Mouse (Mus musculus): ENCODE results near the gene Specc1l. TPM values are rescaled to one million over a fixed set of nuclear protein-coding genes. Genes with fewer than 3 reads are reported as not detected.
"Not testable (repeated sequence)": the region's sequence is repeated elsewhere in the genome, so short reads cannot be mapped to it uniquely, and the experiment has no call there.

Gene Specc1l
- polyA plus RNA-seq, 1 experiment, result 15.6 TPM

- no peaks in the 10 kb centered on the region for H3K36me3 ChIP-seq (ENCODE audit: control insufficient read depth, insufficient read depth, low read length)
- DNase-seq, result no peak
- H3K4me3 ChIP-seq (ENCODE audit: insufficient read depth, low read depth, low read length), result no peak overlapping the region
- TF ChIP-seq POLR2A (IDR thresholded peaks at IDR 0.05; ENCODE audit: low read depth, low read length) (no peak), CTCF (conservative IDR thresholded peaks at IDR 0.05; ENCODE audit: insufficient read depth, insufficient read length, low read depth, low read length) (no peak)
- peaks cover 24% of the 10 kb centered on the region for H3K4me1 ChIP-seq (ENCODE audit: control insufficient read depth, insufficient read depth, low read length)
- H3K27ac ChIP-seq (ENCODE audit: insufficient read depth, low read depth, low read length), result no peak overlapping the region
- WGBS, result 90% methylated on average over 5 of the region's 5 CpGs
- no peaks in the 10 kb centered on the region for H3K27me3 ChIP-seq (replicated peaks; ENCODE audit: control insufficient read depth, insufficient read depth, low read length)
Observed at GRCm38 (mm10) chr10:75290650-75291049, 78.8 kb downstream of the Specc1l start.

GRCm38 (mm10) chr10:75291338-75291737 is 79.5 kb downstream of the Specc1l start:
- no peak for DNase-seq
- TF ChIP-seq CTCF (conservative IDR thresholded peaks at IDR 0.05; ENCODE audit: insufficient read depth, insufficient read length, low read depth, low read length), result no peak
- no peak for TF ChIP-seq POLR2A (IDR thresholded peaks at IDR 0.05; ENCODE audit: low read depth, low read length)
- peaks cover 24% of the 10 kb centered on the region for H3K4me1 ChIP-seq (ENCODE audit: control insufficient read depth, insufficient read depth, low read length)
- H3K36me3 ChIP-seq (ENCODE audit: control insufficient read depth, insufficient read depth, low read length), result no peaks in the 10 kb centered on the region
- H3K27ac ChIP-seq (ENCODE audit: insufficient read depth, low read depth, low read length), result no peak overlapping the region
- no peak overlapping the region for H3K4me3 ChIP-seq (ENCODE audit: insufficient read depth, low read depth, low read length)
- no peaks in the 10 kb centered on the region for H3K27me3 ChIP-seq (replicated peaks; ENCODE audit: control insufficient read depth, insufficient read depth, low read length)
- 92% methylated on average over 1 of the region's 1 CpGs for WGBS

GRCm38 (mm10) chr10:75292206-75292605 is 80.3 kb downstream of the Specc1l start:
- not testable (repeated sequence) for H3K27me3 ChIP-seq (replicated peaks; ENCODE audit: control insufficient read depth, insufficient read depth, low read length); H3K27ac ChIP-seq (ENCODE audit: insufficient read depth, low read depth, low read length)

GRCm38 (mm10) chr10:75293288-75293687 is 81.4 kb downstream of the Specc1l start:
- 84% methylated on average over 3 of the region's 3 CpGs for WGBS
- Histone ChIP-seq H3K4me3 (ENCODE audit: insufficient read depth, low read depth, low read length) (no peak overlapping the region), H3K4me1 (ENCODE audit: control insufficient read depth, insufficient read depth, low read length) (peaks cover 21% of the 10 kb centered on the region), H3K27me3 (replicated peaks; ENCODE audit: control insufficient read depth, insufficient read depth, low read length) (no peaks in the 10 kb centered on the region), H3K36me3 (ENCODE audit: control insufficient read depth, insufficient read depth, low read length) (no peaks in the 10 kb centered on the region; the same call in 1 of the 2 replicates), H3K27ac (ENCODE audit: insufficient read depth, low read depth, low read length) (no peak overlapping the region)
- DNase-seq, result no peak
- TF ChIP-seq CTCF (conservative IDR thresholded peaks at IDR 0.05; ENCODE audit: insufficient read depth, insufficient read length, low read depth, low read length) (no peak), POLR2A (IDR thresholded peaks at IDR 0.05; ENCODE audit: low read depth, low read length) (no peak)

More at GRCm38 (mm10) chr10:75292206-75292605, 80.3 kb downstream of the Specc1l start:
- WGBS, result 94% methylated on average over 8 of the region's 8 CpGs
- H3K4me1 ChIP-seq (ENCODE audit: control insufficient read depth, insufficient read depth, low read length), result peaks cover 24% of the 10 kb centered on the region
- DNase-seq; H3K36me3 ChIP-seq (ENCODE audit: control insufficient read depth, insufficient read depth, low read length); H3K4me3 ChIP-seq (ENCODE audit: insufficient read depth, low read depth, low read length): not testable (repeated sequence)

GRCm38 (mm10) chr10:75294362-75294761 is 82.5 kb downstream of the Specc1l start:
- Histone ChIP-seq H3K27ac (ENCODE audit: insufficient read depth, low read depth, low read length) (peak overlapping the region; percentile 94), H3K4me1 (ENCODE audit: control insufficient read depth, insufficient read depth, low read length) (peaks cover 16% of the 10 kb centered on the region), H3K4me3 (ENCODE audit: insufficient read depth, low read depth, low read length) (no peak overlapping the region), H3K27me3 (replicated peaks; ENCODE audit: control insufficient read depth, insufficient read depth, low read length) (no peaks in the 10 kb centered on the region), H3K36me3 (ENCODE audit: control insufficient read depth, insufficient read depth, low read length) (no peaks in the 10 kb centered on the region; the same call in 1 of the 2 replicates)
- peak; percentile 81 for DNase-seq
- no peak for TF ChIP-seq CTCF (conservative IDR thresholded peaks at IDR 0.05; ENCODE audit: insufficient read depth, insufficient read length, low read depth, low read length)
- TF ChIP-seq POLR2A (IDR thresholded peaks at IDR 0.05; ENCODE audit: low read depth, low read length), result no peak
- 26% methylated on average over 4 of the region's 4 CpGs for WGBS

- Histone ChIP-seq H3K27me3 (replicated peaks; ENCODE audit: control insufficient read depth, insufficient read depth, low read length) (no peaks in the 10 kb centered on the region), H3K4me1 (ENCODE audit: control insufficient read depth, insufficient read depth, low read length) (peaks cover 18% of the 10 kb centered on the region), H3K4me3 (ENCODE audit: insufficient read depth, low read depth, low read length) (no peak overlapping the region), H3K27ac (ENCODE audit: insufficient read depth, low read depth, low read length) (peak overlapping the region; percentile 87), H3K36me3 (ENCODE audit: control insufficient read depth, insufficient read depth, low read length) (no peaks in the 10 kb centered on the region; the same call in 1 of the 2 replicates)
- WGBS, result 53% methylated on average over 4 of the region's 4 CpGs
- TF ChIP-seq POLR2A (IDR thresholded peaks at IDR 0.05; ENCODE audit: low read depth, low read length), result no peak
- no peak for TF ChIP-seq CTCF (conservative IDR thresholded peaks at IDR 0.05; ENCODE audit: insufficient read depth, insufficient read length, low read depth, low read length)
- peak; percentile 27 for DNase-seq
Observed at GRCm38 (mm10) chr10:75294926-75295325, 83.1 kb downstream of the Specc1l start.

- Histone ChIP-seq H3K4me1 (ENCODE audit: control insufficient read depth, insufficient read depth, low read length) (peaks cover 21% of the 10 kb centered on the region), H3K27ac (ENCODE audit: insufficient read depth, low read depth, low read length) (no peak overlapping the region), H3K4me3 (ENCODE audit: insufficient read depth, low read depth, low read length) (no peak overlapping the region), H3K36me3 (ENCODE audit: control insufficient read depth, insufficient read depth, low read length) (no peaks in the 10 kb centered on the region; the same call in 1 of the 2 replicates), H3K27me3 (replicated peaks; ENCODE audit: control insufficient read depth, insufficient read depth, low read length) (no peaks in the 10 kb centered on the region)
- DNase-seq, result no peak
- 96% methylated on average over 5 of the region's 5 CpGs for WGBS
- no peak for TF ChIP-seq POLR2A (IDR thresholded peaks at IDR 0.05; ENCODE audit: low read depth, low read length)
- no peak for TF ChIP-seq CTCF (conservative IDR thresholded peaks at IDR 0.05; ENCODE audit: insufficient read depth, insufficient read length, low read depth, low read length)
Observed at GRCm38 (mm10) chr10:75298608-75299007, 86.7 kb downstream of the Specc1l start.
